Mouse (Mus musculus): ENCODE measurements around the gene Glyat.

- no peak for TF ChIP-seq CTCF (IDR thresholded peaks at IDR 0.05; ENCODE audit: control insufficient read depth, insufficient read depth, insufficient read length)
- no peak for TF ChIP-seq MAX (IDR thresholded peaks at IDR 0.05)
Measured at GRCm38 (mm10) chr19:12684638-12685037, 51.5 kb downstream of the Glyat start.

Data from C2C12 (cell line).